Mouse (Mus musculus) small intestine, adult 2 months (tissue): ENCODE measurements around the gene Utp14a. TPM values are rescaled to one million over a fixed set of nuclear protein-coding genes. Genes with fewer than 3 reads are reported as not detected.

Experiments
- H3K27ac ChIP-seq: fragments of 200-500 bp; 2 replicates; pipeline ENCODE4 v1.5.1; 2012; ENCODE audit warnings: low read depth, low read length, control low read depth, inconsistent platforms; ENCODE audit not compliant: insufficient read depth
- H3K27me3 ChIP-seq: fragments of 200-500 bp; 2 replicates; pipeline ENCODE4 v1.6.1; 2012; ENCODE audit warnings: mild to moderate bottlenecking, moderate library complexity, low read length, inconsistent platforms; ENCODE audit not compliant: control insufficient read depth, insufficient read depth
- H3K36me3 ChIP-seq: fragments of 200-500 bp; 2 replicates; pipeline ENCODE4 v1.6.1; 2012; ENCODE audit warnings: mild to moderate bottlenecking, low read length, control low read depth, inconsistent platforms; ENCODE audit not compliant: control insufficient read depth, insufficient read depth
- H3K4me1 ChIP-seq: fragments of 200-500 bp; 2 replicates; pipeline ENCODE4 v1.6.1; 2012; ENCODE audit warnings: low read length, inconsistent platforms, mixed read lengths; ENCODE audit not compliant: control insufficient read depth, insufficient read depth, insufficient read length
- H3K4me3 ChIP-seq: fragments of 200-500 bp; 2 replicates; pipeline ENCODE4 v1.5.1; 2012; ENCODE audit warnings: low read depth, mild to moderate bottlenecking, control low read depth, inconsistent platforms, low read length, moderate library complexity
- CTCF ChIP-seq: fragments of 200-500 bp; IDR thresholded peaks from 2 replicates; pipeline ENCODE4 v1.5.1; 2012; ENCODE audit warnings: low read depth, mild to moderate bottlenecking, control low read depth, inconsistent platforms, low read length, moderate library complexity, mixed read lengths; ENCODE audit not compliant: insufficient replicate concordance, insufficient read length; ENCODE audit errors: extremely low read depth
- POLR2A ChIP-seq: fragments of 200-500 bp; IDR thresholded peaks from 2 replicates; pipeline ENCODE4 v1.6.1; 2012; ENCODE audit warnings: low read depth, mild to moderate bottlenecking, control low read depth, inconsistent platforms, low read length, moderate library complexity
- WGBS: fragments of 180-500 bp; shearing (Covaris S2); methylation state at CpG from one replicate; pipeline ENCODE4 v1.1.7; 2018; 5-methylcytosine and 5-hydroxymethylcytosine counted together
- polyA plus RNA-seq: library from polyadenylated mRNA; depleted of rRNA; stranded (reverse); fragments of >200 nt; gene quantifications from 2 replicates; pipeline ENCODE4 v1.2.3, GENCODE M21; 2012

Utp14a gene
- polyA plus RNA-seq, 1 experiment: 0.56 TPM

DNA sequence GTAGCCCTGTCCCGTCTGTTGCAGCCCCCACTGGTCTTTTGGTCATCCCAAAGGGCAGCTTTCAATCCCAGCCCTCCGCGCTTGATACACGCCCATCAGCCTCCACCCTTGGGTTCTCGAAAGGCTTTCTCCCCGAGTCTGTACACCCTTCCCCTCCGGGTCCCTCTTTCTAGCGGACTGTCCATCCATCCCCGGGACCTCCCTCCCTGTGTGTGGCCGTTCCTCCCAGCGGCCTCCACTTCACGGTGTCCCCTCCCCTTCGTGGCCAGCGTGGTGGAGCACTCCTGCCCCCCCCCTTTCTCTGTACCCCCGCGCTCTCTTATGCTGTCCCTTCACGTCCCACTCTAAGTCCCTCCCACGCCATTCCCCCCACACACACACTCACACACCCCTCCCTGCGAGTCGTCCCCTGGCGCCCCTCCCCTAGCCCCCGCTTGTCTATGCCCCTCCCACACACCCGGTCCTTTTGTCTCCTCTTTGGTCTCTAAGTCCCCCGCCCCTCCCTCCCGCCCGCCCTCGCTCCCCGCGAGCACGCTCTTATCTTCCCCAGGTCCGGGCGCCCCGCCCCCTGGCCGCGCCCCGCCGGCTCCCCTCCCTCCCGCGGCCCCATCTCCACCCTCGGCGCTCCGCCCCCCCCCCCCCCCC, 28.5 kb downstream of the Utp14a start:
- no peaks in the 10 kb centered on the region for H3K36me3 ChIP-seq
- H3K4me1 ChIP-seq: no peaks in the 10 kb centered on the region
- no peaks in the 10 kb centered on the region for H3K27me3 ChIP-seq
- WGBS: 6% methylated on average over 26 of the region's 42 CpGs
- TF ChIP-seq CTCF (no peak), POLR2A (peak; percentile 6; the same call in 1 of the 2 replicates)
- peak overlapping the region; percentile 99 for H3K4me3 ChIP-seq
- H3K27ac ChIP-seq: peak overlapping the region; percentile 100

- Histone ChIP-seq H3K4me1 (no peaks in the 10 kb centered on the region), H3K27ac (peak overlapping the region; percentile 42), H3K4me3 (peak overlapping the region; percentile 69), H3K36me3 (no peaks in the 10 kb centered on the region), H3K27me3 (no peaks in the 10 kb centered on the region)
- no peak for TF ChIP-seq CTCF
- peak; percentile 8; the same call in 1 of the 2 replicates for TF ChIP-seq POLR2A
- 10% methylated on average over 26 of the region's 34 CpGs for WGBS
These were observed 29.0 kb downstream of the Utp14a start for GRCm38 (mm10) chrX:48285651-48286021.

GRCm38 (mm10) chrX:48286488-48286887, 29.8 kb downstream of the Utp14a start:
- 60% methylated on average over 6 of the region's 6 CpGs for WGBS
- Histone ChIP-seq H3K4me1 (peaks cover 3% of the 10 kb centered on the region; the same call in 1 of the 2 replicates), H3K27me3 (no peaks in the 10 kb centered on the region), H3K4me3 (no peak overlapping the region), H3K27ac (no peak overlapping the region), H3K36me3 (no peaks in the 10 kb centered on the region)
- no peak for TF ChIP-seq POLR2A
- TF ChIP-seq CTCF: no peak

GRCm38 (mm10) chrX:48288008-48288407, 31.3 kb downstream of the Utp14a start:
- no peak overlapping the region for H3K27ac ChIP-seq
- WGBS: 89% methylated on average over 4 of the region's 4 CpGs
- TF ChIP-seq POLR2A (no peak), CTCF (no peak)
- H3K4me1 ChIP-seq: peaks cover 3% of the 10 kb centered on the region; the same call in 1 of the 2 replicates
- H3K36me3 ChIP-seq: no peaks in the 10 kb centered on the region
- H3K4me3 ChIP-seq: no peak overlapping the region
- H3K27me3 ChIP-seq: no peaks in the 10 kb centered on the region

DNA sequence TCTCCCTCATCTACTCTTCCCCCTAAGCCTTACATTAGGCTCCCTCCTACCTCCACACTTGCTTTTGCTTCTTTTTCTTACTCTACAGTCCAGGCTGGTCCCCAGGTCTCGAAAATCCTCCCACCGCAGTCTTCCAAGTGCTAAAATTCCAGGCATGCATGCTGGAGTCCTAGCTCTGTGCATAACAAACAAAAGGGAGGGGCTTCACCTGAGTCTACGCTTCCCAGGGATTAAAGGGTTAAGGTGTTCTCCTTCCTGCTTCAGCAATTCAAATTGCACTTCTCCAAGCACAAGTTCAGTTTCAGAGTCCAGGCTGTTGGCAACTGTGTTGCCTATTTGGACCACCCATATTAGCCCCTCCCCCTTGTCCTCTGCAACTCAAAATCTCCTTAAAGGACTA, 34.8 kb downstream of the Utp14a start:
- peaks cover 3% of the 10 kb centered on the region; the same call in 1 of the 2 replicates for H3K4me1 ChIP-seq
- 24% methylated on average over 3 of the region's 3 CpGs for WGBS

DNA sequence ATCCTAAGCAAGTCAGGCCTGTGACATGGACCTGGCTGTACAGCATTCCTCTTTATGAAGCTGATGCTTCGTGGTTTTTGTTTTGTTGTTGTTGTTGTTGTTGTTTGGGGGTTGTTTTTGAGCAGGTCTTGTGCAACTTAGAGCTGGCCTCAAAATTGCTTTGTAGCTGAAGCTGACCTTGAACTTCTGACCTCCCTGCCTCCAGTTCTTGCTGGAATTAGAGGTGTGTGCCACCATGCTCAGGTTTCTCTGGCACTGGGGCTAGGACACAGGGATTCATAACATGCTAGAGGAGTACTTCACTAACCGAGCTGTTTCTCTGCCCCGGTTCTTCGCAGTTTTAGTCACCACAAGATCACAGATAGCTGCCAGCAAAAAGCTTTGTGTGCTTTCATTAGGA, 48.7 kb downstream of the Utp14a start:
- Histone ChIP-seq H3K4me1 (no peaks in the 10 kb centered on the region), H3K4me3 (no peak overlapping the region), H3K27ac (no peak overlapping the region), H3K27me3 (no peaks in the 10 kb centered on the region), H3K36me3 (no peaks in the 10 kb centered on the region)
- no peak for TF ChIP-seq POLR2A
- TF ChIP-seq CTCF: no peak
- WGBS: 82% methylated on average over 4 of the region's 4 CpGs

More for the DNA sequence above, 34.8 kb downstream of the Utp14a start:
- Histone ChIP-seq H3K4me3 (no peak overlapping the region), H3K27ac (no peak overlapping the region), H3K36me3 (no peaks in the 10 kb centered on the region), H3K27me3 (no peaks in the 10 kb centered on the region)
- TF ChIP-seq POLR2A (no peak), CTCF (no peak)

DNA sequence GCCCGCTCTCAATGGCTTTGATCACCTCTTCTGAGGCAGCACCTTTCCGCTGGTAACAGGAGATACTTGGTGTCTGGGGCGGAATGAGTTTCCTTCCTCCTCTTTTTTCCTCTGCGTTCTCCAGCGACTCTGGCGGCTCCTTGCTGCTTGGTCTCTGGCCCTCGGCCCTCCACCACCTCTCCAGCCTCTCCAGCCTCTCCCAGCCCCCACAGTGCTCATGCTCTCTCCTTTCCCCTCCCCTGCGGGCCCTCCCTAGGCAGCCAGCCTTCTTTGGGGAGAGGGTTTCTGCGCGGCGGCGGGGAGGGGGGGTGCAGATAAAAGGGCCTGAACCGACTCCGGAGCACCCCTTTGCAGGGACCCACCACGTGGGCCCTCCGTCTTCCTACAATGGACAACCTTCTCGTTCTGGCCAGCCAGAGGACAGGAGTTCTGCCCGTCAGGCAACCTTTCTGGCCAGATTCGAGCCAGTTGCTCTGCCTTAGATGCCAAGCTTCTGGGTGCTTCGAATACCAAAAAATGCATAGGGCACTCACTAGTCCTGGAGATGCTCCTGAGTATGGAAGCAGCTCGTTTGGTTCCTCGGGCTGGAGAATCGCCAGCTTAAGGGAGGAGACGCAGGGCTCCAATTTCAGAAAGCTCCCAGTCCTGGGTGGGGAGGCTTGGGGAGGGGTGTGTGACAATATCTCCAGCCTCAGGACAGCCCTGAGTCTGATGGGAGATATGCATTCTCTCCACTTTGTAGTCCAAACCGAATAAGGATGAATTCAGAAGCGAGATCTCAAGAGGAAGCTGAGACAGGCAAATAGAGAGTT, 54.2 kb downstream of the Utp14a start:
- H3K36me3 ChIP-seq: no peaks in the 10 kb centered on the region
- WGBS: 55% methylated on average over 25 of the region's 26 CpGs
- H3K4me3 ChIP-seq: no peak overlapping the region
- no peaks in the 10 kb centered on the region for H3K27me3 ChIP-seq
- H3K27ac ChIP-seq: no peak overlapping the region
- no peaks in the 10 kb centered on the region for H3K4me1 ChIP-seq
- no peak for TF ChIP-seq POLR2A
